Mouse (Mus musculus) kidney, postnatal 4 days (tissue): ENCODE measurements around the gene Gm21760.
"Not testable (repeated sequence)": the region's sequence is repeated elsewhere in the genome, so short reads cannot be mapped to it uniquely, and the experiment has no call there.

Source experiments
- DNase-seq, 2 experiments: peaks; one replicate each; pipeline ENCODE4 v3.0.0; 2021; ENCODE audit warnings: mixed read lengths in 2 of 2

Gm21760 gene

GRCm38 (mm10) chrY:80133479-80133878 is at the start of gene Gm21760:
Gm21760 (plus strand) TSS chrY:80133779.
- DNase-seq: not testable (repeated sequence)
